Mouse (Mus musculus) gastrocnemius, postnatal 14 days (tissue): ENCODE measurements around the gene Ctsl. TPM values are rescaled to one million over a fixed set of nuclear protein-coding genes. Genes with fewer than 3 reads are reported as not detected.

Source experiments
- DNase-seq: peaks from one replicate; pipeline ENCODE4 v3.0.0; 2021; ENCODE audit warnings: mixed read lengths
- intact Hi-C: fragments of 180-260 bp; cut with DNase I; formaldehyde crosslinking; loops from one replicate; pipeline ENCODE4 v1.15.1; 2025; ENCODE audit warnings: low total_unique reads
- long read RNA-seq, 2 experiments: library from polyadenylated mRNA; stranded (forward); transcript quantifications; one replicate each; pipeline ENCODE4 v2.0.0; 2021
- total RNA-seq, 2 experiments: library from RNA; stranded (reverse); gene quantifications; 2 replicates each; pipeline ENCODE4 v1.2.3; 2021

Ctsl gene
- total RNA-seq, result 100 to 1,000 TPM; 132 to 141 TPM
- long read RNA-seq, experiment 1, transcript Ctsl-201 (8 exons, 1,971 nt), result major isoform, 94 of 107 reads
- long read RNA-seq, experiment 1, partial matches to known transcripts, result 11 of 107 reads
- long read RNA-seq, experiment 1, other reads (novel, unspliced or antisense), result 2 of 107 reads
- long read RNA-seq, experiment 2, transcript Ctsl-201 (8 exons, 1,971 nt), result major isoform, 112 of 123 reads
- long read RNA-seq, experiment 2, partial matches to known transcripts, result 11 of 123 reads
- long read RNA-seq, experiment 2, other reads (novel, unspliced or antisense), result 0 of 123 reads

DNA sequence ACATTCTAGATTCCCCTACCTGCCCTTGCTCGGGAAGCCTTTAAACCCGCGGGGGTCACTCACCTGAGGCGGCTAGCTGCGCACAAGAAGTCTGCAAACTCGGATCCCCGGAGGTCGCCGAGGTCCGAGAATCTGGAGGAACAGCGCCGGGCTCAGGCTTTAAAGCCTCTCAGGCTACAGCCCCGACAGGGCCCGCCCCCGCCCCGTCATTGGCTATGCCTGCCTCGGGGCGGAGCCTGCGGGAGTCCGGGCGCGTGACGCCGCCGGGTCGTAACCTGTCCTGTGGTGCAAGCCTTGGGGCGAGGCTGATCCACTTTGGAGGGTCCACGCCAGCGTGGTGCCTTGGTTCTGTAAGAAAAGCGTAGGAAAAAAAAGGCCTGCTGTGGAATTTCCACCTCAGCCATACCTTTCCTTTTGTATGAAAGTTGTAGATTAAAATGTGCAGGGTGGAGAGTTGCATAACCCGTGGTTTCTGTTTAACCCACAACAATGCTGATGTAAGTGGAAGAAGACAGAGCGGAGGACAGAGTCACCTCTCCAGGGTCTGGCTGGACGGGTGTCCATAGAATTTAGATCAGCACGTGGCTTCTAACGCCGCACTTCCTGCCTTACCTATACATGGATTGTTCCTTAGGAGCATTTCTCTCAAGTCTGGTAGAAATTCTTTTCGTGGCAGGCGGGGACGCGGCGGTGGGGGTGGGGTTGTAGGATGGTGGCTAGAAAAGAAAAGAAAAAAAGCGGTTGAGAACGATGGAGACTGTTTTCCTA, at the start of gene Ctsl:
Ctsl (minus strand) TSS at position 718 of the 768 bp plus-strand sequence.
- intact Hi-C loops, result no loop called here
- peak; percentile 95 for DNase-seq

DNA sequence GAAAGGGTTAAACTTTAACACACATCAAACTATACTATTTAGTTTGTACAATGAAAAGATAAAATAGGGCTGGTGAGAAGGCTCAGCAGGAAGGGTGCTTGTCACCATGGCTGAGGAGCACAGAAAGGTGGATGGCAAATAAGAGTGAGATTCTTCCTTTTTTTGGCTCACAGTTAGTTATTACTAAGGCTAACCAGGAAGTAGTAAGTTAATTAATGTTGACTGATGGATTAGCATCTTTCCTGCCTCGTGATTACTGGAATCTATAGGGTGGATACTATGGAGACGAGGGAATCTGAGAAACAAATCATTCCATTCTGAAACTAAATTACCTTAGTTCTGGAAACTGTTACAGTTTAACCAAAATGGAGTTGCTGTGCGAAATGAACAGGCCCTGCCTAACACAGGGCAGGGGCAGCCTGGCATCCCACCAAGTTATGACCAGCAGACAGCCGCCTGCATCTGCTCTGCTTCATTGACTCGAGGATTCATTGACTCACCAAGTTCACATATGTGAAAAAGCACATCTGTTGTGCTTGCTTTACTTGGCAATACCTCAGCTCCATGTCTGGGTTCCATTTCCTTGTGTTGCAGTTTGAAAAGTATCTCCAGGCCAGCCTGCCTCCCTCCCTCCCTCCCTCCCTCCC, 46.4 kb upstream of the Ctsl start:
- intact Hi-C loops, result no loop called here
- no peak for DNase-seq

DNA sequence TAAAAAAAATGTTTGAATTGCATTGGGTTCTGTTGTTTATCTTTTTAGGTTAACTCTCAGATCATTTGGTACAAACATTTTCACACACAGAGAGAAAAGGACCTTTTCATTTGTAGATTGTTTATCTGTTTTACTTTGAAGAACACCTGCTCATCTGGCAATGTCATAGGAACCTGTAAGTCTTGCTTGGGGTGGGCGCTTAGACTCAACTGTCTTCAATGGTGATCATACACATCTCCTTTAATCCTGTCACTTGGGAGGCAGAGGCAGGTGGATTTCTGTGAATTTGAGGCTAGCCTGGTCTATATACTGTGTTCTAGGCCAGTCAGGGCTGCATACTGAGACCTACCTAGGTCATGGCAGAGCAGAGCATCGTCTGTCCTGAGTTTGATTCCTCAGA, 45.0 kb upstream of the Ctsl start:
- no peak for DNase-seq
- intact Hi-C loops, result no loop called here

DNA sequence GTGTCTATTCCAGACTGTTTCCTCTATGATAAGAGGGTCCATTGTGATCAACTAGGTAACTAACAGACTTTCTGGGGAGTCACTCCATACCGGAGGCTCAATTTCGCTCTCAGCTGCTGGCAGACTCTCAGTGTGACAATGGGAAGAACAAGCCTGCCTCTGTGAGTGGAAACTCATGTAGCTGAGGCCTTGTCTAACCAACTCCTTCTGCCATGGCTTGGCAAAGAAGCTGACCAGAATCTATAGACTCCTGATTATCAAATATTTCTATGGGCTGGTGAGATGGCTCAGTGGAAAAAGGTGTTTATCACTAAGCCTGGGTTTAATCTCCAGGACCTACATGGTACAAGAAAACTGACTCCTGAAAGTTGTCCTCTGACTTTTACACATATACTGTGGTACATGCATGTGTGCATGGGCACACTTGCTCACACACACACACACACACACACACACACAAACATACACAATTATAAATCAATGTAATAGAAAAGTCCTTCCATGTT, 42.1 kb upstream of the Ctsl start:
- DNase-seq, result no peak
- intact Hi-C loops, result no loop called here

DNA sequence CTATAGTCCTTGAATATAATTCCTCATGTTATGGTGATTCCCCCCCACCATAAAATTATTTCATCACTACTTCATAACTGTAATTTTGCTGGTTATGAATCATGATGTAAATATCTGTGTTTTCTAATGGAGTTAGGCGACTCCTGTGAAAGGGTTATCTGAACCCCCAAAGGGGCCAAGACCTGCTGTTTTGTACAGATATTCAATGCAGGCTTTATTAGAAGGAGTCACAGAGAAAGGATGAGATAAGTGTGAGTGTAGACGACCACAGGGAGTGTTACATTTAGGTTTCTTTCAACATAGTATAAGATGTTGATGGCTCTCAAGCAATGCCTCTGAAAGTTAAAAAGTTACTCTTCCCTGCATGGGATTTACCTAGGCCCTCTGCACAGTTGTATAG, 40.6 kb upstream of the Ctsl start:
- DNase-seq, result no peak
- intact Hi-C loops, result no loop called here

DNA sequence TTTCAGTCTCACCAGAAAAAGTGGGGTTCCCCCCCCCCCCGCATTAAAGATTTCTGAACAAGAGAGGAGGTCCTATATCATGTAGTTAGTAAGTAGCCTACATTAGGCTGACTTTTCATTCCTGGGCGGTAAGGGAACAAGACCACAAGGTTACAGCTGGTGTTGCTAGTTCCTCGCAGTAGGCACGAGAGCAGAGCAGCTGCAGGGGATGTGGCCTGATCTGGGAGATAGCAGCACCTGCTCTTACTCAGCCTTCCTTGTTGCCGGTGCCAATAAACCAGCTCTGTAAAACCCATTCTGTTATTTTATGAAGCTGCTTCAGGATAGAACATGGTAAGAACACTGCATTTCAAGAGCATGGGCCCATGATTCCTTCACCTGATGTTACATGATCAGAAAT, 39.9 kb upstream of the Ctsl start:
- intact Hi-C loops, result no loop called here
- DNase-seq, result no peak

DNA sequence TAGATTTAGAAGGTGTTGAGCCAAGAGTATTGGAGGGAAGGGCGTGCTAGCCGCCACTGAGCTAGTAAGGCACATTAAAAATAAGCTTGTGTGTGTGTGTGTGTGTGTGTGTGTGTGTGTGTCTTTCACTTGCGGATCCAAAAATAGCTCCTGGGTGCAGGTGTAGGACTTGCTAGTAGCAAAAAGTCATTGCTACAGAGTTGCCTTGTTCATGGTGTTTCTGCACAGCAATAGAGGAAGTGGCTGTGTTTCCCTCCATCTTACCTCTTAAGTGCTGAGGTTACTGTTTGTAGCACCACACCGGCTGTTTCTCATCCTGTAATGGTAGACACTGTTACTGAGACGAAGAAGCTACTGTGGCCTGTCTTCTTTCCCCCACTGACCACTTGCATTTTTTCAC, 37.3 kb upstream of the Ctsl start:
- intact Hi-C loops, result no loop called here

DNA sequence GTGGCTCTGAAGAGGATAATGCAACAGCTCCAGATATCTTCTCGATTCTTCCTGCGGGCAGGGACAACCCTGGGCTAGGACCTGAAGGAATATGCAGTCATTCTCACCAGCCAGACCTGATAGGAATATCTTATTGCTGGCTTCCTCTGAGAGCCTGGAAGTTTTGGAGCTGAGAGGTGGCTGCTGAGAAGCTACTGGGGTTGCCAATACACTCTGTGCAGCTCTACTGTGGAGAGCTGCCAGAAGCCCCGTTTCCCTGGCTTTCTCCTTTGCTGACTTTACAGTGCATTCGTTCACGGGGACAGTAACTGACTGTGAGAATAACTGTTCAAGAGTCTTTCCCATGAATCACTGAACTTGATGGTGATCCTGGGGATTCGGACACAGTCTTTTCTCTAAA, 34.9 kb upstream of the Ctsl start:
- intact Hi-C loops, result no loop called here
- DNase-seq, result peak; percentile 21

More for the DNA sequence above, 37.3 kb upstream of the Ctsl start:
- no peak for DNase-seq

DNA sequence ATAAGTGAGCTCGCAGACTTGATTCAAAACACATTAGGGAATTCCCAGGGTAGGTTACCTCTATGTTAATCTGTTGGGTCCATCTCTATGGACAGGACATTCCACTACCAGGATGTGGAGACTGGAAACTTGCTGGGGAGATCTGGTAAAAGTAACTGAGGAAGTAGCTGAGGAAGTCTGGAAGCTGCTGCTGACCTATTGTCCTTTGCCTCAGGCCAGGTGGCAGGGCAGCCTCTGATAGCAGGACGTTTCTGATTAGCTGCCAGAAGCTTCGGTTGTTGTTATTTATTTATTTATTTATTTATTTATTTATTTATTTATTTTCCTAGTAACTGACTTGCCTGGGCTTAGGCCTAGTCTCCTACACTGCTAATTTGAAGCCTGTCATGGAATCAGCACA, 32.8 kb upstream of the Ctsl start:
- no peak for DNase-seq

DNA sequence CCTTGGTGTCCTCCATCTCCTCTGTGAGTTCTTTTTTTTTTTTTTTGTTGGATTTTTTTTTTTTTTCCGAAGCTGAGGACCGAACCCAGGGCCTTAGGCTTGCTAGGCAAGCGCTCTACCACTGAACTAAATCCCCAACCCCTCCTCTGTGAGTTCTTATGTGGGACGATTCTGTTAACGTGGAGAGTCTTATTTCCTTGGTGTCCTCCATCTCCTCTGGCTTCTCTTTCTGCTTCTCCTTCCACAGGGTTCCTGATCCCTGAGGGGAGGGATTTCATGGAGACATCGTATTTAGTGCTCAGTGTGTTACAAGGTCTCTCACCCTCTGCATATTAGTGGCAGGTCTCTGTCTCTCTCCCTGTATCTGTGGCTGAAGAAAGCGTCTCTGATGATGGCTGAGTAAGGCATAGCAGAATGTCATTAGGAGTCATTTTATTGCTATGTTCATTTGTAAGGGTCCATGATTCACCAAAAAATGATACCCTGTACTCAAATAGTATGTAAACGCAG, 32.3 kb upstream of the Ctsl start:
- intact Hi-C loops, result no loop called here
- no peak for DNase-seq

More for the DNA sequence above, 32.8 kb upstream of the Ctsl start:
- intact Hi-C loops, result no loop called here

DNA sequence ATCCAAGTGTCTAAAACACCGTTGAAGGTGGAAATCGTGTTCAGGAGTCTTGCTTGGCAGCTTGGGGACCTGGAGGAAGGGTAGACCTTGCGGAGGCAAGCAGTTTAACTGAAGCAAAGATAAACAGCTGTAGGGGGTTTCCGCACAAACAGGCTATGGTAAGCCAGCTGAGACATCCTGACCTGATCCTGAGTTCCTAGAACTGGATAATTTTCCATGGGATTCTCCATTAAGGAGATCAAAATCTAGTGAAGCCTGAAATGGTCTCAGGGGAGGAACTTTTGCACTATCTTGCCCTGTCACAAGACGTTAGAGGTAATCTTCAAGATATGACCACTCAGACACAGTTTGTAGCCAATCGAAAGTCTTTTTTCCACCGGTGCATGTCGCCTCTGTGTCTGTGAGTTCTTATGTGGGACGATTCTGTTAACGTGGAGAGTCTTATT, 31.8 kb upstream of the Ctsl start:
- intact Hi-C loops, result no loop called here
- DNase-seq, result no peak

DNA sequence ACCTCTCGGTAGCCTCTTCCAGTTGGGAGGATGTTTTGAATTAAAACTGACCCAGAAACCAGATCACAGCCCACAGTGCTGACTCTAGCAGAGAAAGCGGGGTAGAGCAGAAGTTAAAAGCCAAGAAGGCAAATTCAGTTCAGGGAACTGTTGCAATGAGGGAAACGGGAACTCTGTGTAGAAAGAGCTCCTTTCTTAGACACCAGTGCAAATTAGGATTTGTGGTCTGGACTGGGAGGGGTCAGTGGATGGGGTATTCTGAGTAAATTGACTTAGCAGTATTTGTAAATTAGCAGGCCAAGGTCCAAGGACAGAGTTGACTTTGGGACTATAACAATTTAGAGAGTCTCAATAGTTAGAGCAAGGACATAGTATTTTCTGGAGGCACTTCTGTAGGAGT, 31.3 kb upstream of the Ctsl start:
- intact Hi-C loops, result no loop called here
- no peak for DNase-seq

DNA sequence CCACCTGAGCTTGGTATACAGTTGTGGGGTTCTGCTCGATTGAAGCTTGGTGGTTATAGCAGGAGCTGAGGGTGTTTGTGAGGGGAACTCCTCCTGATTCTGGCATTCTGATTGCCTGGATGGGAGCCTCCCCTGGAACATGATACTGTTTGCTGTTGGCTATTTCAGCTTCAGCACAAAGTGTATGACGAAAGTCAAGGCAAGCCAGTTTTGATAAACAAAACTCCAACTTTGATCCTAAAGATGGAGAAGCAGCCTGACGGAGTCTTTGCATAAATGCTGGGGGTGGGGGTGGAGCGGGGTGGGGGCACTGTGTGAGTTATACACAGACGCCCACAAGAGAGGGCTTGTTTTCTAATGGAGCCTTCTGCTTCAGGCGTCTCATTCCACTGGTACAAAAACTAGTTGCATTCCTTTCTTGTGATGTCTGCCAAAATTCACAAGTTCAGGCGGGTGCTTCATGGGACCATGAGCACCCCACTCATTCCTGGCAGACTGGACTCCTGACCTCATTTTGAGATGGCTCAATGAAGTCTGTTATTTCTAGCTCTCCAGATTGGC, 30.2 kb upstream of the Ctsl start:
- intact Hi-C loops, result no loop called here

DNA sequence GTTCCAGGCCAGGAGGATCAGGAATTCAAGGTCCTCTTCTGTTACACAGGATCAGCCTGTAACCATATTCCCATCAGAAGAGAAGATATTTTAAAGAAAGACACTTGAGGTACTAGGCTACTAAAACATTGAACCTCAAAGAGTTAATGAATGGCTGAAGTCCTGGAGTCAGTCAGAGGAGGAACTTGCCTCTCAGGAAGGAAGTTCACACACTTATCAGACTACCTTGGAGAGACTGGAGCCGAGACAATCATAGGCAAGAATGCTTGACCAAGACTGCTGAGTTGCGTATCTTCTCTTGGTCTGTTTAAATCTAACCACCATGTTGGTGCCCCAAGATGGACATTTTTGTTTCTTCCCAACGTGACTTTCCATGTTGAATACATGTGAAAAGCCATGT, 29.2 kb upstream of the Ctsl start:
- no peak for DNase-seq

More for the DNA sequence above, 30.2 kb upstream of the Ctsl start:
- DNase-seq, result peak; percentile 50

DNA sequence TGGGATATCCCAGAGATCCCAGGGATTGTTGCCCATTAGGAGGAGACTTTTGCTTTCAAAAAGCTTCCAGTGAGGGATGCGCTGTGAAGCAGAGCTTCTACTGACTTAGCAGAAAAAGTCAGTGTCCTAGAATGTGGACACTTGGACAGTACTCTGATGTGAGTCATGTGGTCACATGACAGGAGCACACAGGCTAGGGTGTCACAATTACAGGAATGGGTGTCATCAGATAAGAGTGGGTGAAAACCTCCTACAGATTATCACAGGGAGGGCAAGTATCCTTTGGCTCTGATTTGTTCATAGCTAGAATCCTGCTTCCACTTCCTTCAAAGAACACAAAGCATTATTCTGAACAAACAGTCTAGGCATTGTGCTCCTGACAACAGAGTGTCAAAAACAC, 27.4 kb upstream of the Ctsl start:
- intact Hi-C loops, result no loop called here
- no peak for DNase-seq

More for the DNA sequence above, 29.2 kb upstream of the Ctsl start:
- intact Hi-C loops, result no loop called here

DNA sequence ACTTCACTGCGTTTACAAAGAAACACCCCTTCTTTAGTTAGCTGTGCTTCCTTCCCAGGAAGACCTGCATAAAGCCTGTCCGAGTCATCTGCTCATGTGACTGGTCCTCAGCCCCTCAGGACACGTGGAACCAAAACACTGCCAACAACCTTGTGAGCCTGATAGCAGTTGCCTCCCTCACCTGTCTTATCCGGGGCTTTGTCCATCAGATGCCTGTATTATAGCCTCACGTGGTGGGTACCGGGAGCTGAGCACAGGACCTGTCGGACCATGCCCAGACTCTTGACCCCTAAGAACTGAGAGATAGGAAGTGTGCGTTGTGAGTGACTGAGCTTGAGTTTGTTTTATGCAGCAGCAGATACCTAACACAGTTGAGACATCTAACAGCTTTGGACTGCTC, 26.3 kb upstream of the Ctsl start:
- DNase-seq, result no peak
- intact Hi-C loops, result no loop called here

DNA sequence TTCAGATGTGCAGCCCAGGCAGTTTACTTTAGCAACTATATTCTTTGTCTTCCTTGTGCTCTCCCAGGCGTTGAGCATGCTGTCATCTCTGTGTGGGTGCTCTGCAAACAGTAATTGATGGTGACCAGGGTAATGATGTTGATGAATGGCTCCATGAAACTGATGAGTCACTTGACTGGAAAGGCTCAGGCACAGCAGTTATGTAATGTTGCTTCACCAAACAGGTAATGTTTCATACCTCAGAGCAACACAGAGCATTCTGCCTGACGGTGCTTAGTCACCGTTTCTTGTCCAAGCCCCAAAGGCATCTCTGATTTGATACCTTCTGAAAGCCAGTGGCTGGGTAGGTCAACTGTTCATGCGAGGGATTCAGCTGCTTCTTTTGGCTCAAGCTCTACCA, 17.7 kb upstream of the Ctsl start:
- no peak for DNase-seq
- intact Hi-C loops, result no loop called here

DNA sequence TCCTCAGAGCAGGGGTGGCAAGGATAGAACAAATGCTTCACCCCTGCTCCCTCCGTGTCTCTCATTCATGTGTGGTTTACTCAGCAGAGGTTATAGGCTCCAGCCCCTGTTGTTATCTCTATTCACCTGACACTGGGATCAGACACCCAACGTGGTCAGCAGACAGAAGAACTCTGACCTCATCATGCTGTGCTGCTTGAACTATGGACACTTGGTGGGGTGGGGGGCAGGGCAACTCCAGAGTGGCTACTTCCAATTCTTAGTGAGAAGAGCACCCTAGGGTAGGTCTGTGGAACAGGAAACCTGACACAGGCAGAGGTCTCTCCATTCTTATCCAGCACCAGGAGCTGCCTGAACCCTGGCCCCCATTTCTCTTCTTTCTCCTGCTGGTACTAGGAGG, 15.4 kb upstream of the Ctsl start:
- no peak for DNase-seq
- intact Hi-C loops, result no loop called here

DNA sequence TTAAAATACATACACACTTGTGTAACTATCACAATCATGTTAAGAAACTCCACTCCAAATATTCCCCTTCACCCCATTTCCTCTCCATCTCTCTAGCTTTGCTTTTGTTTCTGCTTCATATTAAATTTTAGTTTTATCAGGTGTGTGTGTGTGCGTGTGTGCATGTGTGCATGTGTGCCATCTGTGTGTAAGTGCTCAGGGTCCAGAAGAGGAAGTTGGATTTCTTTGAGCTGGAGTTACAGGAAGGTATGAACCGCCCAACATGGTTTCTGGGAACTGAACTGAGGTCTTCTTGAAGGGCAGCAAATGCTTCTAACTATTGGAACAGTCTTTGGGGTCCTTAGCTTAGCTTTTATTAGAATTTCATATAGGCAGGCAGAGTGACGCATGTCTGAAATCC, 14.2 kb upstream of the Ctsl start:
- intact Hi-C loops, result no loop called here
- no peak for DNase-seq

DNA sequence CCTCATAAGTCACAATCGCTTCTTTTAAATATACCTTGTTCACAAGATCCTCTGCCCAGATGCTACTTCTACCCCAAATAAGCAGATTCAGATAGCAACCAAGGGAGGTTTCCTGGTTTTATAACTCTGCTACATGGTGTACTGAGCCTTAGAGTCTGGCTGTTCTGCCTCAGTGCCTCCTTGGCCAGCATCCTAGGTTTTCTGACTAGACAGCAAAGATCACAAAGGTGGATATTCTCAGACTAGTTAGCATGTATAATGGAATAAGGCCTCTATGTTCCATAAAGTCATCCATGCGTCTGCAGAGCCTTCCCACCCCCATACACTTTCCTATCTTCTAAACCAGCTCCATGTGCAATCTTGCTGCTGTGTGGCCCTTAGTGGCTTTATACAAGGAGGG, 9.6 kb upstream of the Ctsl start:
- intact Hi-C loops, result no loop called here
- no peak for DNase-seq
